Mouse (Mus musculus) liver (tissue): ENCODE measurements at regions not wholly inside any gene's neighbourhood (a gene's known extent, or its start where the extent isn't known, plus 50 kb on each side); places are given as distances from the start of the nearest gene placed in this dataset.

Source experiments
- DNase-seq: peaks from one replicate; pipeline ENCODE4 v3.0.0-alpha.2; 2020; ENCODE audit warnings: mixed read lengths

DNA sequence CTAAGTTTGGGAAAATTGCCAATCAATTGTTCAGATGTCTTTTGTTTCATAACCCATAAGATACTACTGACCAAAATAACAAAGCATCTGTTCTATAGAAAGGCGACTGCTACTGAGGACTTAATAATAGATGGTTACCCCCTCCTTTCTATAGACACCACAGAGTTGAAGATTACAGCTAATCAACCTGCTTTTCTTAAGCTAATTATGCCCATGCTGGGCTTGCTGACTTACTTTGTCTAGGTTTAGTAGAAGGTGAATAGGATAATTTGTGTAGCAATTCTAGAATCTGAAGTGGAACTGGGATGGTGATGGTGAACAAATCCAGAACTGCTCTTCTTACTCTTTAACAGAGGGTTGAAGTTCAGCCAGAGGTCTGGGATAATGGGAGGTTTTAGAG is 53.8 kb upstream of the Tbx18 start:
- DNase-seq: no peak

DNA sequence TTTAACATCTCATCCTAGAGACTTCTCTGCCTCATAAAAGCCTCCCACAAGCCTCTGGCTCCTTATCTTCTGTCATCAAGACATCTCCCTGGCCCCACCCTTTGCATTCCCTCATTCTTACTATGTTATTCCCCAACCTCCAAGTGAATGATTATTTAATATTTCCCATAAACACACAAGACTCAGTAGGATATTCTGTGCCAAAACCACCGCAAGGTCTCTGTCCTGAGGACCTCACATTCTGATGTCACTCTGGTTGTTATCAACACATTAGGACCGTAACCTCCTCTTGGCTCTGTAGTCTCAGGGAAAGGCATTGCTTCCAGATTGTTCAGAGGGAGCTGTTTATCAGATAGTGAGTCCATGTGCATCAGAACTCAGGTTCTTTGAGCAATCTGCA is 80.7 kb upstream of the Tbx18 start:
- DNase-seq: no peak

DNA sequence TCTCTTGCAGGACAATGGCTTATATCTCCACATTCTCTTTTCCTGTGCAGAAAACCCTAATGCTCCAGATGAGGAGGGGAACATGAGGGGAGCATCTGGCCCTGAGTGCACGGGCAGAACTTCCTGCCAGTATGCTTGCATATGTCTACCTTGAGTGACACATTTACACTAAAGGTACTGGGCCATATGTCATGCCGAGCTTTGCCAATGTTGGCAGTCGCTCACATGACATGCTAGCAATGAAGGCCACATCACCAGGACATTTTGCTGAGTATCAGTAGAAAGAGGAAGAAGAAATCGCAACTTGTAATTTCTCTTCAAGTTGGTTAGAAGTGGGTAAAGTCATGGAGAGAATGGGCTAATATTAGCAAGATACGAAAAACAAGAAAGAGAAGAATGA is 91.2 kb upstream of the Tbx18 start:
- no peak for DNase-seq

DNA sequence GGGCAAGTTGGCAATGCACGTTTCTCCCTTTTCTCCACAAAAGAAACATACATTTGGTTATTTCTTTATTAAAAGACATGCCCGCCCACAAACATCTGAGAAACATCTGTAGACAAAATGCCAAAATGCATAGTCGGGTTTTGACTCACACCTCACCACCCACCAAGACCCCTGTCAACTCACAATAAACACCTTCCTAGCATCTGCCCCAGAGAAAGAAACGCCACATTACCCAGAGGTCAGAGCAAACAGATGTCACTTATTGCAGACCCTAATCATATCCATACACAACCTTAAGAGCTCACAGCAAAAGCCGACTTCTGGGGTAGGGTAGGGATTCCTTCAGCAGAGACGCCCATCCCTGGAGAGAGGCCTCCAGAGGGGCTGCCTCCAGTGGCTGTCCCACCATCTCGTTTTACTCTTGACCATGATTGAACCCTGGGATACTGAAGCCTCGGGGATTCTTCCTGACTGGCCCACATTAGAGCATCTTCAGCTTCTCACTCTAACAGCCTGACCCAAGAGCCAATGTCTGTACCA is 93.7 kb upstream of the Tbx18 start:
- no peak for DNase-seq

DNA sequence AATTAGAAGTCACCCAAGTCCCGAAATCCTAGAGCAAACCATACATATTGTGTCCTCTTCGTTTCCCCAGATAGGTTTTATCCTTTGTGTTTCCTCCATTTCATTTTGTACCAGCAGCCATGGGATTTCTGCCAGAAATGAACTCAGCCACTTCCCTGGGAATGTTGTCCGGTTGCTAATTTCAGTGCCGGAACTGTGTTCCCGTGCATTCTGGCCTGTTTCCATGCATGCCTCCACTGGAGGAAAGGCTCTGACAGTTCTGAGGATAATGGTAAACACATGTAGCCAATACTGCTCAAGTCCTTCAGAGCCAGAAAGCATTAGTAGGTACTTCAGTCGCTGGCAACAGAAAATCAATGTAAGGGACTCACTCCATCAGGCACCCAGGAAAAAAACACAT is 112.8 kb upstream of the Tbx18 start:
- DNase-seq: no peak

DNA sequence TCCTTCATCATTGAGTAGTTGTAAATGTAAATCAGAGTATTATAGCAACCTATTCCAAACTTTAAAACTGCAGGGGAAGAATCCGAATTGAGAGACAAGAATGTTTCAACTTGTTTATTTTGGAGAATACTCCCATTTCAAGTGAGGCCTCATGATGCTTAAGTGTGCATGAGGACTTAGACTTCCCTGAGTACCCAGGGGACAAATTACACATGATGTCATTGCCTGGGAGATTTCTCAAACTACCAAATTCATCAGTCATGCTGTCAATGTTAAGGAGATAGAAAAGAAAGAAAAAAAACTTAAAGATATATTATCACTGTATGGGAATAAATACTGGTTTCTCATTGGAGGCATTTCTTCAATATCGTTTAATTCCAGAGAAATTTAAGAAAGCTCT is 113.4 kb upstream of the Tbx18 start:
- no peak for DNase-seq

DNA sequence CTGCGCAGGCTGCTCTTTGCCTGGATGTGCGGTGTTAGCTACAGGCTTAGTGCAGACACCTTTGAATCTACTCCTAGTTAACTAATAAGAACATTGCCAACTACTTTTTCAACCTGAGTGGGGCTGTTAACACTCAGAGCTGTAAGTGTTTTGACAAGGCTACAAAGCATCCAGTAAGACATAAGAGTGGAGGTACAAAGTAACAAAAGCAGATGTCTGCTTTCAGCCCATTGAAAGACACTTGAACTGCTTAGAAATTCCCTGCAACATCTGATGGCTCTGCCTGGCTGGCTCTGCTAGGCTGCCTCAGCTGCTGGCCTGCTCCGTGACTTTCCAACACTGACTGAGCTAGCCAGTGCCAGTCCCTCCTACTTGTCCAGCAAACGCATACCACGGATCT is 117.8 kb upstream of the Tbx18 start:
- DNase-seq: no peak

DNA sequence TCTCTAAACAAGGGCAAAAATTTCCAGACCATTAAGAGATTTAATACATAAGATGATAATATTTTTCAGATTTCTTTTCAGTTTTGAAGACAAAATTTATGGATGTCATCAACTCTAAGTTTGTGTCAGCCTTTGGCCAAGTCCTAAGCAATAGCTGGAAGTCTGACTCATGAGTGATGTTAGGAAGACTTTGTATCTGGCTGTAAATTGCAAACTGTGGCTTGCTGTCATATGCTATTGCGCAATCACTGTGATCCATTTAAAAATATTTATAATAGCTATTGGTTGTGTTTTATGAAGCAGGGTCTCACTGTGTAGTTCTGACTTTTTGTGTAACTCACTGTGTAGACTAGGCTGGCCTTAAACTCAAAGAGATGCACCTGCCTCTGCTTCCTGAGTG is 119.1 kb upstream of the Tbx18 start:
- DNase-seq: no peak

DNA sequence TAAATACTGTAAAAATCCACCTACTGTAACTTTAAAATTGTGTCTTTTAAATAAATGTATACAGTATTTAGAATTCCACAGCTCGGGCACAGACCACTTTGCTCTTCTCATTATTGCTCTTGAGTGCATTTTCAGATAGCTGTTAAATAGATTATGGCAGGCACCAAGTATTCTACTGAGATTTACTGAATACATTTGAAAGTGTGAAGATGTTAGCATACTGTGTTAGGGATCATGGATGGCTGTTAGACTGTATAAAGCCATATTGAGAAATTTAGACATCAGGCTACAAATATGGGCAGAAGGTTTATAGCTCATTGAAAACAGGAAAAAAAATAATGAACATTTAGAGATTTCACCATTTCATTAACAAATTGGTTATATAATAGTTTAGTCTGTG is 130.5 kb upstream of the Tbx18 start:
- no peak for DNase-seq

DNA sequence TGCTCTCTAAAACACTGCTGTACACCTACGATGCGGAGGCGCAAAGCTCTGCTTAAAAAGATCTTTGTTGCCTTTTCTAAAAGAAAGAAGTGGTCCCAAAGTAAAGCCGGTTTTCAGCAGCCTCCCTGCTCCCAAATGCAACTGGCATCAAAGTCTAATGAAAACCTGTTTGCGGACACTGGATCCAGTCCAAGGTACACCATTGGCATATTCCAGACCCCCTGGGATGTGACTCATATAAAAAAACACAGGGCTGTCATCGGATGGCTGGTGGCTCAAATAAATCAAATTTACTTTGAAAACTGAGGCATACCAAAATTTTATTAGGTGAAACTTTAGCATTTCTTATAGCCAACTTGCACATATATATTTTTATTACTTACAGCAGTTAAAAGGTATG is 134.2 kb upstream of the Tbx18 start:
- no peak for DNase-seq

DNA sequence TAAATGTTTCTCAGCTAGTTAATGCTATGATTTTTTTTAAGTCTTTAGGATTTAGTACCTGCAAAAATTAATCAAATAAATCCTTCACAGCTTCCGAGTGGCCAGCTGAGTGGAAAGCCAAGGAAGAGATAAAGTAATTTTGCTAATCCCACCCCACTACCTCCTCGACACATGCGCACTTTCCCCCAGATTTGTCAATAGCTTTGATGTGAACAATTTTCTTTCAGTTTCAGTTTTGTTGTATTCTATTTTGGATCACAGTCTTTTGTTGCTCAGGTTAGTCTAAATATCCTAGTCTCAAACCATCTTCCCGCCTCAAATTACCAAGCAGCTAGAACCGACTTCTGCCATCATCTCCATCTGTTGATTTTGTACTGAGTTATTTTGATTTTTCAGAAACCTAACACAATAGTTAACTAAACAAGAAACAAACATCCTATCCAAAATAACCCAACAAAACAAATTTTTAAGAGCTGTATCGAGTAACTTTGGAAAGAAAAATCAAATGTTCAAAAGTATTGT is 141.4 kb upstream of the Tbx18 start:
- DNase-seq: no peak

DNA sequence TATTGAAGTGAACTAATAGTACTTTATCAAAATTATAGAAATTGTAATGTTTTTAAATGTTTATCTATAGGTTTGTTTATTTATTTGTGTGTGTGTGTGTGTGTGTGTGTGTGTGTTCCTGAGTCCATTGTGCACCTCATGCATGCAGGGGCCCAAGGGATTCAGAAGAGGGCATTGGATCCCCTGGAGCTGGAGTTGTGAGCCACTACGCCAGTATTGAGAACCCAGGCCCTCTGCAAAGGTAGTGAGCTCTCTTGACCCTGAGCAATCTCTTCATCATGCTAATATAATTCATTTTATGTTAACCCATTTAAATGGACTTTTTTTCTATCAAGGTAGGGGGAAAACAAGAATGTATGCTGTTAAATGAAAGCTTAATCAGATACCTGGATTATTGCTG is 151.5 kb upstream of the Tbx18 start:
- DNase-seq: no peak

DNA sequence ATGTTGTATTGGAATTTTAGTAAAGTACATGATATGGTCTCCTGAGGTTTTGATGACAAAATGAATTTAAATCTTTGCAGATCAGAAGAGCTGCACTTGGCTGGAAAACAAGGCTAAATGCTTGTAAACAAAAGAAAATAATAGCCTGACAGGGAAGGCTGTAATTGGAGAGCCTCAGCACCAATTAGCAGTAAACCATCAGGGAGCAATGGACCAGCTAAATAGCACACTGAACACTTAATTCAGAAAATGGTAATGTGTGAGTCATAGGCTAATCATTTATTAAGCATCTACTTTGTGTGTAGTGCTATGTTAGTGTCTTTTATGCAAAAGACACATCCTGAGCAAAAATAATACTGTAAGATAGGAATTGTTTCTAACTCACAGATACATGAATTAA is 152.0 kb upstream of the Tbx18 start:
- DNase-seq: no peak

DNA sequence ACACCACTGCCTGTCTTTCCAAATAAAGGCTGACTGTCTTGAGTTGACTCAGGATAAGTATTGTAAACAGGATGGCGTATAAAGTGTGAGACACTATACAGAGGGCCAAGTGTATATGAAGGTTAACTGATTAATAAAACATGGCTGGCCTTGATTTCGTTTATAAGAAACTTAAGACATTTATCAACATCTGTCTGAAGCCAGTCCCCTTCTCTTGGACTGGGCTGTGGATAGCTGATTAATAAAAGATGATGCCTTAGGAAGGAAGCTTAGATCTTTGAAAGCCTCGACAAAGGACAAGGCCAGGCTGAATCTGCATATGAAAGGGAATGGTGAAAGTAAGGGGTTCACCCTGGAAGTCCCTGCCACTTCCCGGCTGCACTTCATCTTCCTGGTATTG is 163.0 kb upstream of the Tbx18 start:
- DNase-seq: no peak

DNA sequence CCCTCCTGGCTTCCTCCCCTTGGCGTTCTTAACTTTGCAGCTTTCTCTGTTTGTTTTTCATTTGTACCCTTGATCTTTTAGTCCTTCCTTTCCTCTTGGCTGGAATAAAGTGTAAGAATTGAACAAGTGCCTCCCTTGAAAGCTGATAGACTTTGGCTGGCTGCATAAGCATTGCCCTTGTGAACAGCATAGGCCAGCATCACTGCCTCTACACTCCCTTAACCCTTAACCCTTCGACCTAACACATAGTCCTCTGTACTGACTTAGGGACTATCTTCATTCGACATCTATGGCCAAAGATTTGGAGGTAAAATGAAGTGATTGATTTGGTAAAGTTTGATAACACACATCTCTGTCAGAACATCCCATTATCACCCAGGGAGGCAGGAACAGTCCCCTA is 163.5 kb upstream of the Tbx18 start:
- no peak for DNase-seq

DNA sequence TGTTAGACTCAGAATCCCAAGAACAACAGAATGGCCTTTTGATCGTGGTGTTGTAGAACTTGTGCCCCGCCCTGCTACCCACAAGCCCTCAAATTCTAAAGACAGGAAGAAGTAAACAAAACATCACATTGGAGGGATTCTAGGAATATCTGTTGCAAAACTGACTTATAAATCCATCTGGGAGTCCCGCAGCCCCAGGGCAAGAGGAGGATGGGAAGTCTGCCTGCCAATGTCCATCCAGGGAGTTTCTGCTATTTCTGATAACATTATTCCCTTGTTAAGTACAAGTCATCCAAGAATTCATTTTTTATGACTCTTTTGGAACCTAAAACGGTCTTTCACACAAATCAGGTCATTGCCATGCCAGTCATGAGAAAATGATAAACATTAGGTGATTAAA is 164.5 kb upstream of the Tbx18 start:
- no peak for DNase-seq

DNA sequence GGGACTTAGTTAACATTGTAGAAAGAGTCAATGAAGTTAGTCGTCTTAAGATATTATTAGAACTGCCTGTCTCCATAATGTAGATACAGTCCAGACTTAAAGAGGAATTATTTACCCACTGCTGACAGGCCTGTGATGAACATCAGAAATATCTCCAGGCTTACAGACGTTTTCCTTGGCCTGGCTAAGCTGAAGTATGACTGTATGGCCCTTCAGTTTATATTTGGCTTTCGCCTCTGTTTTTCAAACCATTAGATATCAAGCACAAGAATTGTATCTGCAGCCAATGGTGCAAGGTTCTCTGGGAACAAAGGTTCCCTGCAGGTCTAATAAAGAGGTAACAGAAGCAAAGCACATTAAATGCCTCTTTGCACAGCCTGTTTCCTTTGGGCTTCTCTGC is 166.3 kb upstream of the Tbx18 start:
- DNase-seq: no peak

DNA sequence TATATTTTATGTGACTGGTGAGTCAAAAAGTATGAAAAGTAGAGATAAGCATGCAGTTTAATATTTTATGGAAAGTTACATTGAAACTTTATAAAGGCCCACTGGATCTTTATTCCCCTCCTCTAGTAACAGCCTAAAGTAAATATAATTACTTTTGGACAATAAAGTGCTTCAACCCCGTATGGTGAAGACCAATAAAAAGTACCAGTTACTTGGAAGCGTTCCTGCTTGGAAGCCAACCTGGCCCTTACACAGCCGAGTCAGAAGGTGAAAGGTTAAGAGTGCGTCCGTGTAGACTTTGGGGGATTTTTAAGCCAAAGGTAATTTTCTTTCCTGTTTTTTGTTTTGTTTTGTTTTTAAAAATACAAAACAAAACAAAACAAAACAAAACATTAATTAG is 168.3 kb upstream of the Tbx18 start:
- DNase-seq: no peak

DNA sequence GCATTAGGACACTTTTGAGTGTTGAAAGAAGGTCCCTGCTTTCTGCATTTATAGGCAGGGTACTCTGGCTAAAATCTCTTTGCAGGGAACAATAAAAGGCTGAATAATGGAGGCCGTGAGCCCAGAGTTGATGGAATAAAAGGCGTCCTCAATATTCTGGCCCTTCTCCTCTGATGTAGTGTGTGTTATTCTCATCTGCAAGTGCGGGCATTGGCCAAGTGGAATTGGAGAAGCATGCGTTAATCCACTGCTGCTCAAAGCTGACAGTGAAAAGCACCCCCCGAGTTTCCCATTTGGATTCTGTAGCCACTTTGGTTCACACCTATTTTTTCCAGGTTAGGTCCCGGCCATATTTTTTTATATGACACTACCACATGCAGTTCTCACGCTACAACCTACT is 168.7 kb upstream of the Tbx18 start:
- no peak for DNase-seq

DNA sequence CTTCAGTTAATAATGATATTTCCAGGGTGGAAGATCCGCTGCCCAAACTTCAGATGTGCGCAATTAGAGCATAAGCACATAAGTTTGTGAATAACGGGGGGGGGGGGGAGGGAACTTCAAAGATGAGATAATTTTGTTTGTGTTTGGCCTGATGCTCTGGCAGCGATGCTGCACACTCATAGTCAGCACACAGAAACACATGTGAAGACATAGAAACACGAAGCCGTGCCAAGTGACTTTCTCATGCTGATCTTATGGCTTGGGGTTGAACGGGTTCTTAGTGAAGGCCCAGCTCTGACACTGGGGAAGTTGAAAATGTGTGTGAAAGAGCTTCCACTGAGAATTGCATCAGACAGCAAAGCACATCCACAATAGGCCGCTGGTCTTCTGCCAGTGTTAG is 190.2 kb upstream of the Tbx18 start:
- DNase-seq: no peak

DNA sequence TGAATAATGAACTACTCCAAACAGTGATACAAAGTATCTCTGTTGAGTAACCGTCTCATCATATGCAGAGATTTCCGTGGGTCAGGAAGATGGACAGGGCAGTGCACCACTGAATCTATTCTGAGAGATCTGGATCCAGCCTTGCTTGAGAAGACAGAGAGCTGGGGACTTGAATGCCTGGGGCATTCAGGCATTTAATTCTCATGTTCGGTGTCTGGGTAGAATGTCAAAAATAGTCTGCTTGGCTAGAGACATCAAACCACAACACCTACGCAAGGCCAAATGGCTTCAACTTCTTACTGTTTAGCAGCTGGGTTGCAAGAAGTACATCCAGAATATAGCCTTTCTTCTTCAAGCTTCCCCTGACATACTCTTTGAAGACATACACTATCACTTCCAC is 194.1 kb upstream of the Tbx18 start:
- DNase-seq: no peak

DNA sequence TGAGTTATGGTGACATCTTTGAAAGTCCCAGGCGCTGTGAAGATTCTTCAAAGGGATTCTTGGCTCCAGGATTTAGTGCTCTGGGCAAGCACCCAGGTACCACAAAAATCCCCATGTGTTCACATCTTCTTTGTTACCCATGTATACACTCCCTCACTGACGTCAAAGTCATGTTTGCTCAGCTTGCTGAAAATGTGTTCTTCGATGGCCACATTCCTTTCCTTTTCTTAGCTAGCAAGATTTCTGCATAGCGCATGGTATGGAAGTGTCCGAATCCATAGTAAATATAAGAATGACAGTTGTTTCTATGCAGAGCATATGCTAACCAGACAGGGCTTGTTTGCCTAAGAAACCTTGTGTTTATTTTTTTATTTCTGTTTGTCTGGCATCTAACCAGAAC is 202.2 kb upstream of the Tbx18 start:
- DNase-seq: no peak

DNA sequence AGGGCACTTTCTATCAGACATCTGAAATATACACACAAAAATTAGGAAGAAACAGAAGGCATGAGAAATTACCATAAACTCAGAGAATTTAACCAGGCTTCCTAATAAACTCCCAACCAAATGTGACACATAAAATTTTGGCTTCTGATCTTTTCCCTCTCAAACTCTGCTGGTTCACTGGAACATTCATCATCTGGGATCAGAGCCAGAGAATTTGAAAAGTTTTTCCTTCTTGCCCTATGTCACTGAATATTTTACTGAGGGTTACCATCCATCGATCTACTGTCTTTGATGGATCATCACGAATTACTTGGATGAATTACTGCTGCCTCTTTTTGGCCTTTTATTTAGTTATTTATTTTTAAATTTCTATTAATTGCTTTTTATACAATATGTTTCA is 221.4 kb upstream of the Tbx18 start:
- no peak for DNase-seq

DNA sequence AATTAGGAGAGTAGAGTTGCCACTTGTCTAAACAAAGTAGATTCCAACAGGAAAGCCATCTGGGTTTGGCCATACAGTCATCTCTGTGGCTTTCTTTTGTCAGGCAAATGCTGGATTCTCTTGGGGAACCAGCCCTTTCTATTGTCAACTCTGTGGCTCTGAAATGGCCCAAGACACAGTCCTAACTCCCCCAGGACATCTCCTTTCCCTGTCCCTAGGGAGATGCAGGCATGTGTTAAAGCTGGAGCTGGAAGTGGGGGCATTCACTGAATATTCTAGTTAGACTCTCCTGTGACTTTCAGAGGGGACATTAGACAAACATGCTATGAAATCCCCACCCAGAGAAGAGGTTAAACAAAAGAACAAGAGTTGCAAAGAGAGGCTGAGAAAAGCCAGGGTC is 223.9 kb upstream of the Tbx18 start:
- no peak for DNase-seq

DNA sequence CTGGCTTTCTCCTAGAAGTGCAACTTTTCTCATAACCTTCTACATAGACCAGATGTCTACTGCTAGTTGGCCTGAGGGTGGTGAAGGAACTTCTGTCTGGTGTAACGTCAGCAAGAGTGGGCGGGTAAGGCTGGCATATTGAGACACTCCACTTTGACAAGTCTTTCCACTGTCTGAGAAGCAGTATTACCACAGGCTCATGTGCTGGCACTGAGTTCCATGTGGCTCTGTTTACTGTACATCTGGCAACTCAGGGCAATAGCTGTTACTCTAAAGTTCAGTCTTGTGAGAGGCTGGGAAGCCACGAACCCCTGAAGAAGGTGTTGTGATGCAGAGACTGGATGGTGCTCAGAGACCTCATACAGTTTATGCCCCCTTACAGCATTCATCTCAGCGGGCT is 230.7 kb upstream of the Tbx18 start:
- DNase-seq: no peak

DNA sequence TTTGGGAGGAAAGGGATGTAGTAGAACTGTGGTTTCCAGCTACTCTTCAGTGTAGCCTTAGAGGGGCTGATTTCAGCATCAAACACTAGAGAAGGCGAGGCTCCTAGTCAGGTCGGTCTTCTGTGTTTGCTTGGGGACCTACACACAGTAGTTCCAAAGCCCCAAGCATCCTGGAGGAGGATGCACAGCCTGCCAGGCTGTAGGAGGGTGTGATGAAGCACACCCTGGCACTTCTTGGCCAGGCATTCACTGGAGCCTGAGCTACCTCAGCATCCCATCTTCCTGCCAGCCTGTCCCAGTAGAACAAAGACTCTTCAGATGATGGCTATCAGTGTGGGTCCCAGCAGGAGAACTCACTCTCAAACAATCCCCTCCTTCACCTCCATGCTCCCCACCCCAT is 233.4 kb upstream of the Tbx18 start:
- DNase-seq: no peak
